ENCODE assay signal across 7 mouse cellular contexts in the genomic region with DNA sequence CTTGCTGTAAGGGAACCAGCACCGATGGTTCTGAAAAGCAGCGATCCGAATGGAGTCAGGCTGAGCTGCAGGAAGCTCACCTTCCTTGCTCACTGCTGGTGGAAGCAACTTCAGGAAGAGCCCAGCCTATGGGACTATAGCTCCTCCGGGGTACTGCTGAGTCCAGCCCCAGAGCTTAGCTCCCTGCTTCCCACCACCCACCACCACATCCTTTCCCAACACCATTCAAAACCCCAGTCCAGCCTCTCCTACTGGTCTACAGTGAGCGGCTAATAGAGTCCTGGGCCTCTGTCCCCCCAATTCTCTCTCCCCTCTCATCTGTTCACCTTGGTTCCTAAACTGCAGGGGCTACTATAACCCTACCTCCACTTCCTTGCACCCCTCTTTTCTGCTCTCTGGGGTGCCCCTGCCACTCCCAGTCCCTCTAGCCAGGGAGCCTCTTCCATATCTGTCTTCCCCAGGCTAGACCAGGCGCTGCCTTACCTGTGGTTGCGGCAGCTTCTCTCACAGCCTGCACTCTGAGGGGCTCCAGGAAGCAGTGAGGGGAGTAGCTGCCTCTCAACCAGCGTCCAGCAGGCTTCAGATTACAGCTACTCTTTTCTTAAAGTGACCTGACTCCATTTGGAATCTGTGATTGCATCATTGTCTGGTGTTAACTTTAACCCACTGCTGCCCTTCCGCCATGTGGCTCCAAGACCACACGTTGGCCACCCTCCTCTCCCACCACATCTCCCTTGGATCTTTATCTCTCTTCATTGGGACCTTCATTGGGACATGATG. TPM values are rescaled to one million over a fixed set of nuclear protein-coding genes. Genes with fewer than 3 reads are reported as not detected.
DNase-seq lines count a peak whose midpoint lies in the region; ATAC-seq and TF ChIP-seq lines count a peak whose summit lies in the region.

Gene Serpinf1, minus strand, starts transcription at position 689 of the 780 bp plus-strand sequence.

- H3K4me3 ChIP-seq in C2C12 (ENCODE audit: insufficient read depth, poor library complexity, severe bottlenecking) (peak within 1 kb of the TSS; percentile 59), ES-E14 (ENCODE audit: insufficient read depth in 1 of 2, low read depth in 1 of 2, low read length in 2 of 2, poor library complexity in 1 of 2, severe bottlenecking in 1 of 2) (no peak within 1 kb of the TSS; a peak in 1 of 4 replicates)
- no peak within 1 kb of the TSS for H3K4me3 ChIP-seq in forebrain, embryonic 14.5 days (ENCODE audit: low read depth, low read length)
- peak within 1 kb of the TSS; percentile 47 for H3K4me3 ChIP-seq in liver, embryonic 12.5 days

- no peak for ATAC-seq in forebrain, embryonic 14.5 days
- ATAC-seq in liver, embryonic 12.5 days = peak; percentile 38

- in situ Hi-C loops in ES-E14 (cut with MboI; ENCODE audit: low sequenced_read_pairs in 2 of 2, unreplicated experiment in 2 of 2) = no loop called here

- H3K36me3 ChIP-seq in C2C12 (ENCODE audit: control insufficient read depth, insufficient read depth) (peaks cover 10% of the 10 kb centered on the region), ES-E14 (ENCODE audit: control insufficient read depth, insufficient read depth, low read length, poor library complexity, severe bottlenecking) (no peaks in the 10 kb centered on the region)
- no peaks in the 10 kb centered on the region for H3K36me3 ChIP-seq in forebrain, embryonic 14.5 days (ENCODE audit: control insufficient read depth, insufficient read depth, low read length)
- peaks cover 5% of the 10 kb centered on the region; the same call in 1 of the 2 replicates for H3K36me3 ChIP-seq in liver, embryonic 12.5 days

- no peaks in the 10 kb centered on the region for H3K9me3 ChIP-seq in ES-E14 (ENCODE audit: control insufficient read depth, insufficient read depth, low read depth, low read length)
- H3K9me3 ChIP-seq in forebrain, embryonic 14.5 days (replicated peaks; ENCODE audit: control insufficient read depth, low read length) = no peaks in the 10 kb centered on the region
- no peaks in the 10 kb centered on the region for H3K9me3 ChIP-seq in liver, embryonic 12.5 days (replicated peaks)

- WGBS in forebrain, embryonic 14.5 days = 58% methylated on average over 10 of the region's 10 CpGs
- 33% methylated on average over 10 of the region's 10 CpGs for WGBS in liver, embryonic 12.5 days (ENCODE audit: insufficient replicate concordance)

- peaks cover 0 to 5% of the 10 kb centered on the region in 2 experiments; a peak in 1 of 4 replicates for H3K4me1 ChIP-seq in ES-E14 (ENCODE audit: control insufficient read depth in 2 of 2, insufficient read depth in 2 of 2, low read length in 2 of 2, poor library complexity in 1 of 2)
- H3K4me1 ChIP-seq in forebrain, embryonic 14.5 days (ENCODE audit: control insufficient read depth, insufficient read depth, low read length) = no peaks in the 10 kb centered on the region
- 0 out of 2 replicates have a peak, but pooled peaks cover 4% of the 10 kb centered on the region for H3K4me1 ChIP-seq in liver, embryonic 12.5 days

- H3K79me2 ChIP-seq in C2C12 (ENCODE audit: control insufficient read depth, insufficient read depth) = peaks cover 45% of the 10 kb centered on the region

- H3K79me3 ChIP-seq in C2C12 (ENCODE audit: low read depth) = peaks cover 25% of the 10 kb centered on the region

- no peak within 1 kb of the TSS for H3K27ac ChIP-seq in ES-E14 (ENCODE audit: insufficient read depth, low read depth, low read length, poor library complexity, severe bottlenecking)
- H3K27ac ChIP-seq in forebrain, embryonic 14.5 days (ENCODE audit: low read depth, low read length) = no peak within 1 kb of the TSS
- peak within 1 kb of the TSS; percentile 58; the same call in 1 of the 2 replicates for H3K27ac ChIP-seq in liver, embryonic 12.5 days

- DNase-seq in ES-E14 (ENCODE audit: low read depth, low spot score) = no peak
- no peak for DNase-seq in forebrain, embryonic 14.5 days (ENCODE audit: low spot score)
- no peak for DNase-seq in heart, postnatal 4 days
- no peak for DNase-seq in cerebellum, postnatal 14 days
- no peak for DNase-seq in spleen, postnatal 10 days (ENCODE audit: low spot score in 2 of 2)

- no peak for TF ChIP-seq CTCF in C2C12 (IDR thresholded peaks at IDR 0.05; ENCODE audit: control insufficient read depth, insufficient read depth, insufficient read length)

- no peak within 1 kb of the TSS for H3K4me2 ChIP-seq in forebrain, embryonic 14.5 days (ENCODE audit: low read length)
- H3K4me2 ChIP-seq in liver, embryonic 12.5 days = peak within 1 kb of the TSS; percentile 50

- H3K27me3 ChIP-seq in C2C12 (ENCODE audit: control insufficient read depth, insufficient read depth, insufficient read length) = no peaks in the 10 kb centered on the region
- H3K27me3 ChIP-seq in forebrain, embryonic 14.5 days (replicated peaks; ENCODE audit: control insufficient read depth, insufficient read depth, low read length) = no peaks in the 10 kb centered on the region
- peaks cover 7% of the 10 kb centered on the region; the same call in 1 of the 2 replicates for H3K27me3 ChIP-seq in liver, embryonic 12.5 days (replicated peaks)

- H3ac ChIP-seq in C2C12 (ENCODE audit: control insufficient read depth, insufficient read length, low read depth) = peak within 1 kb of the TSS; percentile 91

- no peak within 1 kb of the TSS for H3K9ac ChIP-seq in ES-E14 (ENCODE audit: insufficient read depth, low read depth, low read length, poor library complexity, severe bottlenecking)
- H3K9ac ChIP-seq in forebrain, embryonic 14.5 days (ENCODE audit: low read length) = no peak within 1 kb of the TSS
- H3K9ac ChIP-seq in liver, embryonic 12.5 days = peak within 1 kb of the TSS; percentile 54

TF ChIP-seq in C2C12, 6 proteins besides CTCF, POLR2A, EP300 and RAD21:
- TF ChIP-seq MAX (IDR thresholded peaks at IDR 0.05) (peak; percentile 54), CEBPB (IDR thresholded peaks at IDR 0.05; ENCODE audit: low read depth) (peak; percentile 90), MYOD1 (IDR thresholded peaks at IDR 0.05; ENCODE audit: control insufficient read depth, insufficient read length, low read depth) (no peak), MYOG (IDR thresholded peaks at IDR 0.05; ENCODE audit: control insufficient read depth, extremely low read depth, insufficient read length) (no peak)

TF ChIP-seq in ES-E14, 5 proteins besides CTCF, POLR2A, EP300 and RAD21:
- TF ChIP-seq CHD2 (IDR thresholded peaks at IDR 0.05; ENCODE audit: low read depth, low read length) (no peak), MAFK (IDR thresholded peaks at IDR 0.05; ENCODE audit: insufficient read depth, low read depth, low read length) (no peak), HCFC1 (IDR thresholded peaks at IDR 0.05; ENCODE audit: borderline replicate concordance, insufficient read depth, low read length) (no peak)

RNA-seq across cellular contexts. Expression of gene Serpinf1, which starts in this region (rescaled TPM):
- polyA plus RNA-seq in C2C12 (2012; fragmentation: generic; extraction: Trizol) = 1,152 TPM
- total RNA-seq in ES-E14 (2012; rRNA removed) = 20.3 and 24.7 TPM in 2 replicates
- 23.6 and 35.0 TPM in 2 replicates for polyA plus RNA-seq in forebrain, embryonic 14.5 days (2014; fragmentation: Nextera tagmentation; extraction: Ambion mirVana)
- 10 to 100 TPM; 12.7 to 16.9 TPM for total RNA-seq in heart, postnatal 4 days (2021)
- polyA plus RNA-seq in liver, embryonic 12.5 days (2016; fragmentation: Nextera tagmentation; extraction: Ambion mirVana) = 158 and 172 TPM in 2 replicates

Comparison
In these comparisons a context has a peak if more than half of its experiments do, and no peak if none do; other contexts are left out.
1. H3K4me3 ChIP-seq: peak in C2C12 (single experiment) and liver, embryonic 12.5 days (single experiment); none in ES-E14 (0 of 2) and forebrain, embryonic 14.5 days (single experiment).